Mouse (Mus musculus) Patski (cell line): ENCODE data around the gene Hspb2. TPM values are rescaled to one million over a fixed set of nuclear protein-coding genes. Genes with fewer than 3 reads are reported as not detected.

Source experiments
- ATAC-seq: fragments of 100-300 bp; one replicate; pipeline ENCODE4 v1.8.0; 2021
- CTCF ChIA-PET: fragments of 350-600 bp; sonication (Branson Sonifier 250); formaldehyde crosslinking; loops from one replicate; lab custom pipeline; 2022; ENCODE audit warnings: inconsistent platforms; lab: Charles Lee
- POLR2A ChIA-PET: fragments of 350-600 bp; sonication (Branson Sonifier 250); formaldehyde crosslinking; loops from one replicate; lab custom pipeline; 2022; ENCODE audit warnings: antibody characterized with exemption, inconsistent platforms; lab: Charles Lee
- DNase-seq: peaks from one replicate; pipeline ENCODE4 v3.0.0-alpha.2; 2011; ENCODE audit warnings: low read depth, low spot score
- H3K27me3 ChIP-seq: fragments of 371-371 bp; one replicate; pipeline ENCODE4 v1.5.1; 2021
- CTCF ChIP-seq: fragments of 100-300 bp; IDR thresholded peaks from one replicate; pipeline ENCODE4 v1.5.1; 2021
- in situ Hi-C: fragments of 300-500 bp; cut with MboI; formaldehyde crosslinking; loops from 3 replicates; pipeline ENCODE4 v1.11.1; 2018; ENCODE audit warnings: low pct_unique_long_range_greater_than_20kb, mixed read lengths
- polyA plus RNA-seq: library from polyadenylated mRNA; unstranded; gene quantifications from one replicate; pipeline ENCODE4 v1.2.3, GENCODE M21; 2021

Gene Hspb2
- polyA plus RNA-seq, 1 experiment from 2014 or later = 12.9 TPM

DNA sequence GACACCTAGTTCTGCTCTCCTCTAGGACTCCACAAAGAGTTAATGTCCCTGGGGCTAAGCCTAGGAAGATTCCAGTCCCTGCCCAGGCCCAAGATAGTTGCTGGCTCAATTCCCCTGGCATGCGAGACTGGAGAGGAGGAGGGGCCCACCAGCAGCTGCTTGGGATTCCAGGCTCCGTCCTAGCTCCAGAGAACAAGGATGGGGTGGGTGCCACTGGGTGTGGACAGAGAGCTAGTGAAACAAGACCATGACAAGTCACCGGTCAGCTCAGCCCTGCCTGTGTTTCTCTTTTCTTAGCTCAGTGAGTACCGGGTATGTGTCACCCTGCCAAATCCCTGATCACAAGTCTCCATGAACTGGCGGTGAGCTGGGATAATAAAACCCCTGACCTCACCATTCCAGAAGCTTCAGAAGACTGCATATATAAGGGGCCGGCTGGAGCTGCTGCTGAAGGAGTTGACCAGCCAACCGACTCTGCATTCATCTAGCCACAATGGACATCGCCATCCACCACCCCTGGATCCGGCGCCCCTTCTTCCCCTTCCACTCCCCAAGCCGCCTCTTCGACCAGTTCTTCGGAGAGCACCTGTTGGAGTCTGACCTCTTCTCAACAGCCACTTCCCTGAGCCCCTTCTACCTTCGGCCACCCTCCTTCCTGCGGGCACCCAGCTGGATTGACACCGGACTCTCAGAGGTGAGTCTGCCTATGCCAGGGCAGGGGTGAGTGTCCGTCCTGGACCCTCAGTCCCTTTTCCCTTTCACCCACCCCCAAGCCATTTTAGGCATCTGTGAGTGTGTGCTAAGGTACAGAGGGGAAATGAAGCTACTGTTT, 846 bp upstream of the Hspb2 start:
- in situ Hi-C loops = no loop called here
- ChIA-PET POLR2A (interaction anchor here (1.1 to 2.4 kb wide), 2 partner anchors 16 to 26 kb away, joined by 5 to 12 read pairs; no protein-coding TSS in a partner anchor), CTCF (interaction anchor here (0.7 to 4.5 kb wide), 8 partner anchors 10 to 44 kb away, joined by 3 to 33 read pairs (median 5); partner anchors contain the start of genes Dixdc1 and Fdxacb1)
- ATAC-seq (peak; percentile 90), DNase-seq (peak; percentile 95)
- H3K27me3 ChIP-seq = no peaks in the 10 kb centered on the region
- no peak for TF ChIP-seq CTCF

DNA sequence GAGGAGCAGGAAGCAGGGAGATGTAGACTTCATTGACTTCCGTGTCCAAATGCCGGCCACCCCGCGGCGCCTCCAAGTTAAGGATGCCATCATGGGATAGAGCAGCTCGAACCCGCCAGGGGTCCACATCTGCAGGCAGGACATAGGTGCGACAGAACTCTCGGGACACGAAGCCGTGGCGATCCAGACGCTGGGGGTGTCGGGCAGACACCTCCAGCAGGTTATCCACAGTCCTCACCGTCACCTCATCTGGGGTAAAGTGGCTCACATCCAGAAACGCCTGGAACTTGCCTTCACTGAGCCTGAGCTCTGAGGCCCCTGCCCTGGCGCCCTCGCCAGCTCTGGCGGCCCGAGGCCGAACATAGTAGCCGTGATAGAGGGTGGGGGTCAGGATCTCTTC, 831 bp downstream of the Hspb2 start, which contains the start of gene Cryab:
TSS of gene Cryab (plus strand) at position 3 of the 400 bp plus-strand sequence.
- ATAC-seq (no peak), DNase-seq (no peak)
- no peaks in the 10 kb centered on the region for H3K27me3 ChIP-seq
- ChIA-PET POLR2A (no interaction called here), CTCF (no interaction called here)
- TF ChIP-seq CTCF = no peak
- in situ Hi-C loops = no loop called here

DNA sequence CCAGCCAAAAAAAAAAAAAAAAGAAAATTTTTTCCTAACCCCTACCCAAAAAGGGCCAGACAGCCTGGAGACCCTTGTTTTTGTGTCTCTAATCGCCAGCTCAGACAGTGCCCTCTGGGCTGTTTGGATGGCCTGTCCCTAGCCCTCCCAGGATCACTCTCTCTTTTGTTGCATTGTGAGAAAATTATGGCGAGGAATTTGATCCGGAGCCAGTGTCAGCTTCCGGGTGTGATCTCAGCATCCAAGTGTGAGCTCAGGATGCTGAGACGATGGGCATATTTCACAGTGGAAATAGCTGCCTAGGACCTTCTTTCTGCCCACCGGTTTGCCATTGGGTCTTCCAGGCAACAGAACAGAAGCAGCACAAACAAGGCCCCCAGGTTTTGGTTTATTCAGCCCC, 1.4 kb downstream of the Hspb2 start:
- in situ Hi-C loops = no loop called here
- POLR2A ChIA-PET = no interaction called here

DNA sequence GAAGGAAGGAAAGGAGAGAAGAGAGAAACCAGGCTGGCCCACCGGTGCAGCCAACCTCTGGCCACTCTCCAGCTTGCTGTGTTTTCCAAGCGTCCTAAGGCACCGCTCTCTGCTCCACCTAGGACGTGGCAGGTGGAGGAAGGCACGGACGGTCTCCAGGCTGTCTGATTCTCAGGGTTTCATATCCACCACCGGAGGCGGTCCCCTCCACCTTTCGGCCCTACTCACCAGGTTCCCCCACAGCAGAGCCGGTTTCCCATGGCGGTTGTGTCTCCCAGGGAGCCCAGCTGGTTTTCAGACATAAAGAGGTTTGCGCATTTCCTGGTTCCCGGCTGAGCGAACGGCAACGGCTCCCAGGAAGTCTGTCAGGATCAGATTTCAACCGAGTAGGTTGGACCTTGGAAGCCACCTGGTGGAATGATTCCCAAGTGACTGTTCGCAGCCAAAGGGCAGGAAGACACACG, 5.9 kb downstream of the Hspb2 start, which contains the start of gene 2310030G06Rik:
TSS of gene 2310030G06Rik (minus strand) at position 323 of the 464 bp plus-strand sequence.
- no peaks in the 10 kb centered on the region for H3K27me3 ChIP-seq
- ATAC-seq (peak; percentile 41), DNase-seq (no peak)
- in situ Hi-C loops = no loop called here
- ChIA-PET CTCF (interaction anchor here (0.8 to 1.3 kb wide), 3 partner anchors 16 to 24 kb away, joined by 3 to 5 read pairs (median 4); no protein-coding TSS in a partner anchor), POLR2A (interaction anchor here (2.0 kb wide), 1 partner anchor 19 kb away, joined by 6 read pairs; no protein-coding TSS in a partner anchor)
- no peak for TF ChIP-seq CTCF

More for the DNA sequence above, 1.4 kb downstream of the Hspb2 start:
- TF ChIP-seq CTCF = no peak
- H3K27me3 ChIP-seq = no peaks in the 10 kb centered on the region
- DNase-seq (no peak), ATAC-seq (no peak)
- CTCF ChIA-PET = no interaction called here

DNA sequence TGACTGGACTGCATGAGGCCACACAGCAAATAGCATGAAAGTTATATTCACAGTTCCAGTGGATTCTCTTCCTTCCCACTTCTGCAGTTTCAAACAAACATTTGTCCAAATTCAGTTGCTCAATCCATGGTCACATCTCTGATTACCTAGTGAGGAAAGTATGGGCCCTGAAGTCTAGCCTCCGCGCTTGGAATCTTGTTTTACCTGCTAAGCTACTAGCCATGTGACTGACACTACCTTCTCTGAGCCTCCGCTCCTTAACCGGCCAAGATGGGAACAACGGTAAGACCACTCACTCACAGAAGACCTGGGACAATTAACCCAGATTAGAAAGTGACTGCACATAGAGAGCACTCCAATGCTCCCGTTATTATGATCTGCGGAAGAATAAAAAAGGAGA, 6.3 kb downstream of the Hspb2 start:
- ChIA-PET POLR2A (interaction anchor here (2.0 kb wide), 1 partner anchor 19 kb away, joined by 6 read pairs; no protein-coding TSS in a partner anchor), CTCF (interaction anchor here (0.8 to 1.3 kb wide), 3 partner anchors 17 to 25 kb away, joined by 3 to 5 read pairs (median 4); no protein-coding TSS in a partner anchor)
- in situ Hi-C loops = no loop called here
- no peak for DNase-seq
- no peaks in the 10 kb centered on the region for H3K27me3 ChIP-seq
- no peak for TF ChIP-seq CTCF
- no peak for ATAC-seq

DNA sequence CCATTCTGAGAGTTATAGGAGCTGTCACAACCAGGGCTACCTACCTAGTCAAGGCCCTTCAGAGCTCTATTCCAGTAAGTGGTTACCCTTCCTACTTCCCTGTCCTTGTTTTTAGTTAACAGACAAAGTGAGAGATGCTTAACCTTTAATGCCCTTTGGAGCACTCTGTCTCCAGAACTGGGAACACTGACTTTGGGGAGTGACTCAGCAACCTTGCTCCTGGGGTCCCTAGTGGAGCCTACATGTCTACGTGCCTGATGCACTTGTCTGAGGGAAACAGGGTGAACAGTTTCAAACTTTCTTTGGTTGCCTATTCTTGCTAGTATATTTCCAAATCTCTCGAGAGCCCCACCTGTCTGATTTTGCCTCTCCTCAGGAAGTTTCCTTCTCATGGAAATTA, 9.4 kb downstream of the Hspb2 start:
- DNase-seq = no peak
- ChIA-PET POLR2A (no interaction called here), CTCF (interaction anchor here (3.0 kb wide), 1 partner anchor 10 kb away, joined by 11 read pairs; the partner anchor contains the start of gene Hspb2)
- TF ChIP-seq CTCF = no peak
- in situ Hi-C loops = no loop called here
- ATAC-seq = no peak
- no peaks in the 10 kb centered on the region for H3K27me3 ChIP-seq

DNA sequence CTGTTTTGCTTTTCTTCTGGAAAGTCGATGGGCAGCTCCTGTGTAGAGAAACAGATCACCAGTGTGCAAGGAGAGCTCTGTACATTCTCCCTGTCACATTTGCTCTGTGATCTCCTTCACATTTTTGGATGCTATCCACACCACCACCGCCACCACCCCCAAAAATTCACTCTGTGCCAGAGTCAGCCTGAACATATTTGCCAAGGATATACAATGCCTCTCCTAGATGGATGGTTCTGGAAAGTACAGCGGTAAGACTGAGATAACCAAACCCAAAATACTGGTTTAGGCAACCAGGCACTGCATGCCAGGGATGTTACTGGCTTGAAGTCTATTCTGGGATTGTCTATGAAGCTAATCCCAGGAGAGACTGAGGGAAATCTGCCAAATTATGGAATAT, 9.9 kb downstream of the Hspb2 start:
- CTCF ChIA-PET = interaction anchor here (0.7 to 3.0 kb wide), 5 partner anchors 10 to 26 kb away, joined by 3 to 11 read pairs (median 4); partner anchors contain the start of genes Fdxacb1 and Hspb2
- in situ Hi-C loops = no loop called here

DNA sequence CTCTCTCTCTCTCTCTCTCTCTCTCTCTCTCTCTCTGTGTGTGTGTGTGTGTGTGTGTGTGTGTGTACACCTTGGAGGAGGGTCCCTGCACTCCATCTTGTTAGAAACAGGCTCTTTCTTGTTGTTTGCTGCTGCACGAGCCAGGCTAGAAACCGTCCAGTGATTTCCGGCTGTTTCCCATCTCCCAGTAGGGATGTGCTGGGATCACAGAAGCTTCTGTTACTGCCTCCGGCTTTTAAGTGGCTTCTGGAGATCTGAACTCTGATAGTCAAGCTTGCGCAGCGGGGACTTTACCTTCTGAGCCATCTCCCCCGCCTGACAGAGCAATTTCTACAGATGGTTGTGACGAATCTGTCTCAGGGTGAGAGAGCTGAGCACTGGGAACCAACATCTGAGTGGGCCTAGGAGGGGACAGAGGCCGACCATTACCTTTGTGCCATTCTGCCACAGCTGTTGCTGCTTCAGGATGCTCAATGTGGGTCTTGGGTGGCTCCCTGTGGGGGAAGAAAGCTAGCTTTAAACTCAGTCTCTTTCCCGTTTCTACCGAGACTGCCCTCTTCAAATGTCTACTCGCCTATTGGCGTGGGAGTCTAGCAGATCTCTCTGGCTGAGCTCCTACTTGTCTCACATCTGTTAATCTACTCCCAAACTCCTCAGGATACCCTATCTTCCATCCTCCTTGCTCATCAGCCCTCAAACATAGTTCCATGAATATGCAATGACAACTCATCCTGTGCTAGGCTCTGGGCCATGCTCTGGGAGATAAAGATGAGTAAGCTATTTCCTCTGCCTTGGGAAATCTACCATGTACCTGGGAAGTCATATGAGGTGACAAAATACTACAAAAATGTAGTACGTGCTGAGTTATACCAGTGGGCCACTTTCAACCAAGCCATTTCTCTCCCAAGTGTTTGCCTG, 11.0 kb downstream of the Hspb2 start:
- no peak for TF ChIP-seq CTCF
- POLR2A ChIA-PET = interaction anchor here (1.2 to 1.4 kb wide), 2 partner anchors 14 to 26 kb away, joined by 3 to 6 read pairs; no protein-coding TSS in a partner anchor
- ATAC-seq (peak; percentile 70), DNase-seq (no peak)
- no peaks in the 10 kb centered on the region for H3K27me3 ChIP-seq
- in situ Hi-C loops = no loop called here
- CTCF ChIA-PET = interaction anchor here (0.8 to 3.0 kb wide), 5 partner anchors 9 to 21 kb away, joined by 3 to 11 read pairs (median 4); partner anchors contain the start of gene Hspb2

More for the DNA sequence above, 9.9 kb downstream of the Hspb2 start:
- TF ChIP-seq CTCF = no peak
- POLR2A ChIA-PET = interaction anchor here (1.2 kb wide), 1 partner anchor 15 kb away, joined by 3 read pairs; no protein-coding TSS in a partner anchor
- ATAC-seq (no peak), DNase-seq (no peak)
- no peaks in the 10 kb centered on the region for H3K27me3 ChIP-seq
